Mouse (Mus musculus): ENCODE results near the gene Cxcl14. TPM values are rescaled to one million over a fixed set of nuclear protein-coding genes. Genes with fewer than 3 reads are reported as not detected.

The Cxcl14 gene
- total and polyA plus RNA-seq, 3 experiments, result not detected

DNA sequence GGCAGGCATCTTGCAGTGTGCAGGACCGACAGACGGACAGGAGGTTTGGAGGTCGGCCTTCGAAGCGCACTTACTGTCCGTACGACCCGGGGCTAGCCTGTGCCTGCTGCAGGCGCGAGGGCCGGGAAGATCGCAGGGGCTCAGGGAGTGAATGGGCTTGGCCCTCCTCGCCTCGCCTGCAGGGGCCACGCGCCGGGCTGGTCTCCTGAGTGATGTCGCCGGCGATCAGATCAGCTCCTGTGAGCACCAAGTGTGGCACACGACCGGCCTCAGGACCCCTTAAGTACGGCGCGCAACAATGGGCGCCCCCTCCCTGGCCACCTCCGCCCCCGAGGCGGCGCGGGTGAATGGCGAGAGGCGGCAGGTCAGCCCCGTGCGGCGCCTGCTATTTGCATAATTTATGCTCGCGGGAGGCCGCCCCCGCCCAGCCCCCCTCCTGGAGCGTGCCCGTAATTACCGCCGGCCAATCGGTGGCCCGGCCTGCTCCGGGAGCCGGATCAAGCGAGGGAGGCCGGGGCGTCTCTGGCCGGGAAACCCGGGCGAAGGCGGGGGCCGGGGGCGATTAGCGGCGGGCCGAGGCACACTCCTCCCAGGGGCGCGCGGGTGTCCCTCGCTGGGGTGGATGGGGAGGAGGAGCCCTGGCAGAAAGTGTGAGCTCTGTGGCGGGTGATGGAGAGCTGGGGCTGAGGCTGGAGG, 44.3 kb downstream of the Cxcl14 start, which contains the start of gene Neurog1:
Gene Neurog1, minus strand, starts transcription at position 240 of the 696 bp plus-strand sequence.
- no peak within 1 kb of the TSS for H3K27ac ChIP-seq (ENCODE audit: control insufficient read depth, low read depth, low read length)
- H3K9ac ChIP-seq (ENCODE audit: control insufficient read depth, low read depth, low read length, poor library complexity, severe bottlenecking), result no peak within 1 kb of the TSS
- no peaks in the 10 kb centered on the region for H3K27me3 ChIP-seq (ENCODE audit: control insufficient read depth in 1 of 2, insufficient read depth in 2 of 2, low read length in 2 of 2)
- H3K4me1 ChIP-seq (ENCODE audit: control insufficient read depth in 1 of 2, insufficient read depth in 2 of 2, low read length in 2 of 2), result no peaks in the 10 kb centered on the region
- H3K36me3 ChIP-seq (ENCODE audit: control insufficient read depth in 1 of 2, insufficient read depth in 2 of 2, low read length in 2 of 2), result no peaks in the 10 kb centered on the region
- H3K79me2 ChIP-seq (ENCODE audit: control insufficient read depth, insufficient read depth, low read length, poor library complexity), result no peaks in the 10 kb centered on the region
- no peak within 1 kb of the TSS for H3K4me3 ChIP-seq (ENCODE audit: control insufficient read depth in 1 of 2, insufficient read depth in 1 of 2, low read depth in 2 of 2, low read length in 2 of 2)
- TF ChIP-seq MAFK (IDR thresholded peaks at IDR 0.05; ENCODE audit: borderline replicate concordance, low read depth, low read length), result no peak
- TF ChIP-seq JUND (IDR thresholded peaks at IDR 0.05; ENCODE audit: low read depth, low read length), result no peak
- no peak for TF ChIP-seq CTCF (IDR thresholded peaks at IDR 0.05 in 2 of 3, conservative IDR thresholded peaks at IDR 0.05 in 1 of 3; ENCODE audit: control insufficient read depth in 1 of 3, insufficient read depth in 1 of 3, low read depth in 2 of 3, low read length in 3 of 3, poor library complexity in 1 of 3, severe bottlenecking in 1 of 3)
- TF ChIP-seq TCF12 (IDR thresholded peaks at IDR 0.05; ENCODE audit: low read depth, low read length), result no peak
- no peak for TF ChIP-seq GATA1 (IDR thresholded peaks at IDR 0.05; ENCODE audit: low read depth, low read length)
- no peak for TF ChIP-seq MEF2A (IDR thresholded peaks at IDR 0.05; ENCODE audit: extremely low read depth, insufficient replicate concordance, low read depth, low read length, poor library complexity, severe bottlenecking)
- TF ChIP-seq TAL1 (IDR thresholded peaks at IDR 0.05; ENCODE audit: low read length), result no peak
- TF ChIP-seq SIN3A (IDR thresholded peaks at IDR 0.05; ENCODE audit: low read length), result no peak
- TF ChIP-seq USF1 (IDR thresholded peaks at IDR 0.05; ENCODE audit: low read depth, low read length), result no peak
- TF ChIP-seq HCFC1 (IDR thresholded peaks at IDR 0.05; ENCODE audit: low read depth, low read length), result no peak
- H3K9me3 ChIP-seq (replicated peaks; ENCODE audit: insufficient read depth, low read length), result no peaks in the 10 kb centered on the region
- DNase-seq (ENCODE audit: low read depth, low spot score), result no peak

DNA sequence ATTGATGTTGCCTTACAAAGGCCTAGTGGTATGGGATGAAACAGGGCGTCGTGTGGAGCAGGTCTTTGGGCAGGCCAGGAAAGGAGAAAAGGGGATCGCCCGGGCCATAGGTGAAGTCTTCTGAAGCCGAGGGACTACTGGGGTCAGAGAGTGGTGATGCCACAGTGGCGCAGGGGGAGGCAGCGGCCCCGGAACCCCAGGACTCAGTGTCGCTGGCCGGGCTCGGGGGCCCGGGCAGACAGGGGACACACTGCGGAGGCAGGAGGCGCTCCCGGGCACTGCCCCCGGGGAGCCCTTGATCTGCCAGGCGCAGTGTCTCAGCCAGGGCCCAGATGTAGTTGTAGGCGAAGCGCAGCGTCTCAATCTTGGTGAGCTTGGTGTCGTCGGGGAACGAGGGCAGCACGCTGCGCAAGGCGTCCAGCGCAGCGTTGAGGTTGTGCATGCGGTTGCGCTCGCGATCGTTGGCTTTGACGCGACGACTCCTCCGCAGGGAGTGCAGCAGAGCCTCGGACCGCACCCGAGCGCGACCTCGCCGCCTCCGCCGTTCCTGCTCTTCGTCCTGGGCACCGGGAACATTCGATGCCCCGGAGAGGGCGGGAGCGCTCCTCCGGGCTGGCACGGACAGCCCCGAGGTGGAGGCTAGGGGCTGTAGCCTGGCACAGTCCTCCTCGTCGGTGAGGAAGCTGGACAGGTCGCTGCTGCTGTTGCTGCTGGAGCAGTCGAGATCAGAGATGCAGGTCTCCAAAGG, 45.0 kb downstream of the Cxcl14 start:
- Histone ChIP-seq H3K27me3 (ENCODE audit: control insufficient read depth in 1 of 2, insufficient read depth in 2 of 2, low read length in 2 of 2) (no peaks in the 10 kb centered on the region), H3K9me3 (replicated peaks; ENCODE audit: insufficient read depth, low read length) (no peaks in the 10 kb centered on the region), H3K4me3 (ENCODE audit: control insufficient read depth in 1 of 2, insufficient read depth in 1 of 2, low read depth in 2 of 2, low read length in 2 of 2) (no peak overlapping the region)

More for the DNA sequence above, 45.0 kb downstream of the Cxcl14 start:
- Histone ChIP-seq H3K9ac (ENCODE audit: control insufficient read depth, low read depth, low read length, poor library complexity, severe bottlenecking) (no peak overlapping the region), H3K27ac (ENCODE audit: control insufficient read depth, low read depth, low read length) (no peak overlapping the region), H3K36me3 (ENCODE audit: control insufficient read depth in 1 of 2, insufficient read depth in 2 of 2, low read length in 2 of 2) (no peaks in the 10 kb centered on the region), H3K79me2 (ENCODE audit: control insufficient read depth, insufficient read depth, low read length, poor library complexity) (no peaks in the 10 kb centered on the region), H3K4me1 (ENCODE audit: control insufficient read depth in 1 of 2, insufficient read depth in 2 of 2, low read length in 2 of 2) (no peaks in the 10 kb centered on the region)
- no peak for DNase-seq (ENCODE audit: low read depth, low spot score)
- no peak for TF ChIP-seq EP300 (IDR thresholded peaks at IDR 0.05; ENCODE audit: low read depth in 1 of 2, low read length in 2 of 2)
- no peak for TF ChIP-seq POLR2A (IDR thresholded peaks at IDR 0.05; ENCODE audit: control insufficient read depth in 1 of 2, insufficient read depth in 1 of 2, low read depth in 1 of 2, low read length in 2 of 2, poor library complexity in 1 of 2)
- TF ChIP-seq HCFC1 (IDR thresholded peaks at IDR 0.05; ENCODE audit: low read depth, low read length), result no peak
- TF ChIP-seq BHLHE40 (IDR thresholded peaks at IDR 0.05; ENCODE audit: borderline replicate concordance, low read depth, low read length), result no peak
- no peak for TF ChIP-seq MYC (IDR thresholded peaks at IDR 0.05; ENCODE audit: low read depth, low read length)
- TF ChIP-seq ZKSCAN1 (IDR thresholded peaks at IDR 0.05; ENCODE audit: low read depth, low read length), result no peak
- no peak for TF ChIP-seq SIN3A (IDR thresholded peaks at IDR 0.05; ENCODE audit: low read length)
- no peak for TF ChIP-seq MYB (IDR thresholded peaks at IDR 0.05; ENCODE audit: low read depth, low read length)
- no peak for TF ChIP-seq MAFK (IDR thresholded peaks at IDR 0.05; ENCODE audit: borderline replicate concordance, low read depth, low read length)
- no peak for TF ChIP-seq USF2 (IDR thresholded peaks at IDR 0.05; ENCODE audit: borderline replicate concordance in 1 of 2, insufficient read depth in 1 of 2, low read depth in 1 of 2, low read length in 2 of 2)
- TF ChIP-seq KAT2A (conservative IDR thresholded peaks at IDR 0.05; ENCODE audit: low read depth, low read length), result no peak
- no peak for TF ChIP-seq POLR2AphosphoS2 (IDR thresholded peaks at IDR 0.05; ENCODE audit: low read length)
- no peak for TF ChIP-seq CTCF (IDR thresholded peaks at IDR 0.05 in 2 of 3, conservative IDR thresholded peaks at IDR 0.05 in 1 of 3; ENCODE audit: control insufficient read depth in 1 of 3, insufficient read depth in 1 of 3, low read depth in 2 of 3, low read length in 3 of 3, poor library complexity in 1 of 3, severe bottlenecking in 1 of 3)
- no peak for TF ChIP-seq ZMIZ1 (IDR thresholded peaks at IDR 0.05; ENCODE audit: low read depth, low read length)
- no peak for TF ChIP-seq NELFE (IDR thresholded peaks at IDR 0.05; ENCODE audit: low read depth, low read length)
- no peak for TF ChIP-seq USF1 (IDR thresholded peaks at IDR 0.05; ENCODE audit: low read depth, low read length)
- no peak for TF ChIP-seq MXI1 (IDR thresholded peaks at IDR 0.05; ENCODE audit: low read depth, low read length)
